Mouse (Mus musculus): ENCODE measurements around the gene Ppm1d. TPM values are rescaled to one million over a fixed set of nuclear protein-coding genes. Genes with fewer than 3 reads are reported as not detected.

Ppm1d gene
- polyA plus RNA-seq, 1 experiment from 2014 or later, result 13.3 TPM

GRCm38 (mm10) chr11:85393990-85394389 lies 82.9 kb downstream of the Ppm1d start:
- no peak overlapping the region for H3K4me3 ChIP-seq (ENCODE audit: low read depth, low read length)
- no peaks in the 10 kb centered on the region for H3K27me3 ChIP-seq (replicated peaks; ENCODE audit: insufficient read depth, low read length)
- H3K9me3 ChIP-seq (ENCODE audit: low read length), result no peaks in the 10 kb centered on the region
- H3K4me2 ChIP-seq (replicated peaks; ENCODE audit: low read depth, low read length), result no peak overlapping the region
- ATAC-seq (peak; percentile 62; the same call in 1 of the 2 replicates), DNase-seq (ENCODE audit: low spot score) (peak; percentile 64)
- TF ChIP-seq EP300 (IDR thresholded peaks at IDR 0.05) (no peak), CTCF (IDR thresholded peaks at IDR 0.05) (peak; percentile 57)
- H3K9ac ChIP-seq (replicated peaks; ENCODE audit: low read depth), result no peak overlapping the region
- H3K27ac ChIP-seq (ENCODE audit: low read length), result peak overlapping the region; percentile 47; the same call in 1 of the 2 replicates
- no peaks in the 10 kb centered on the region for H3K36me3 ChIP-seq (ENCODE audit: insufficient read depth, low read length)
- peaks cover 5% of the 10 kb centered on the region; the same call in 1 of the 2 replicates for H3K4me1 ChIP-seq (ENCODE audit: insufficient read depth, low read depth, low read length)
- 36% methylated on average over 3 of the region's 3 CpGs for WGBS

- TF ChIP-seq EP300 (IDR thresholded peaks at IDR 0.05), result no peak
- no peak for TF ChIP-seq CTCF (IDR thresholded peaks at IDR 0.05)
- Histone ChIP-seq H3K36me3 (ENCODE audit: insufficient read depth, low read length) (no peaks in the 10 kb centered on the region), H3K27ac (ENCODE audit: low read length) (0 out of 2 replicates have a peak overlapping the region, but pooled peaks have one; percentile 26), H3K27me3 (replicated peaks; ENCODE audit: insufficient read depth, low read length) (no peaks in the 10 kb centered on the region), H3K9ac (replicated peaks; ENCODE audit: low read depth) (no peak overlapping the region), H3K4me3 (ENCODE audit: low read depth, low read length) (no peak overlapping the region), H3K9me3 (ENCODE audit: low read length) (no peaks in the 10 kb centered on the region), H3K4me1 (ENCODE audit: insufficient read depth, low read depth, low read length) (peaks cover 5% of the 10 kb centered on the region; the same call in 1 of the 2 replicates), H3K4me2 (replicated peaks; ENCODE audit: low read depth, low read length) (no peak overlapping the region)
- DNase-seq (ENCODE audit: low spot score) (no peak), ATAC-seq (no peak)
- WGBS, result 64% methylated on average over 7 of the region's 7 CpGs
Measured at GRCm38 (mm10) chr11:85395361-85395760, 84.3 kb downstream of the Ppm1d start.

Other genes starting within 250 kb of the Ppm1d start
- gene Usp32, start 171.1 kb upstream of the Ppm1d start, polyA plus RNA-seq (2015; fragmentation: Nextera tagmentation; extraction: Ambion mirVana), result 4.1 and 4.5 TPM in 2 replicates
- 0.24 TPM in 1 of 2 replicates, not detected in the other for gene 1700125H20Rik, start 140.8 kb upstream of the Ppm1d start, polyA plus RNA-seq (2015; fragmentation: Nextera tagmentation; extraction: Ambion mirVana)
- 25.9 and 27.4 TPM in 2 replicates for gene Appbp2, start 76.1 kb upstream of the Ppm1d start, polyA plus RNA-seq (2015; fragmentation: Nextera tagmentation; extraction: Ambion mirVana)
- 26.0 and 31.0 TPM in 2 replicates for gene Bcas3, start 41.9 kb downstream of the Ppm1d start, polyA plus RNA-seq (2015; fragmentation: Nextera tagmentation; extraction: Ambion mirVana)